Mouse (Mus musculus) ES-Bruce4 (cell line): ENCODE data around the gene Bicral. TPM values are rescaled to one million over a fixed set of nuclear protein-coding genes. Genes with fewer than 3 reads are reported as not detected.

ENCODE experiments used
- H3K27ac ChIP-seq: 2 replicates; pipeline ENCODE4 v1.5.1; 2012; ENCODE audit warnings: low read length, inconsistent platforms; ENCODE audit not compliant: insufficient read depth
- H3K27me3 ChIP-seq: 2 replicates; pipeline ENCODE4 v1.6.1; 2012; ENCODE audit warnings: mild to moderate bottlenecking, low read length, inconsistent platforms; ENCODE audit not compliant: control insufficient read depth, poor library complexity, insufficient read depth, severe bottlenecking
- H3K36me3 ChIP-seq: 2 replicates; pipeline ENCODE4 v1.6.1; 2012; ENCODE audit warnings: inconsistent platforms, mild to moderate bottlenecking, low read length, moderate library complexity; ENCODE audit not compliant: control insufficient read depth, poor library complexity, insufficient read depth, severe bottlenecking
- H3K4me1 ChIP-seq: one replicate; pipeline ENCODE4 v1.8.1; 2011; ENCODE audit warnings: low read length; ENCODE audit not compliant: control insufficient read depth, insufficient read depth
- H3K4me3 ChIP-seq: 2 replicates; pipeline ENCODE4 v1.5.1; 2011; ENCODE audit warnings: low read depth, mild to moderate bottlenecking, low read length
- H3K9ac ChIP-seq: 2 replicates; pipeline ENCODE4 v1.6.1; 2012; ENCODE audit warnings: low read depth, mild to moderate bottlenecking, inconsistent platforms; ENCODE audit not compliant: poor library complexity, severe bottlenecking
- H3K9me3 ChIP-seq: replicated peaks from 2 replicates; pipeline ENCODE4 v1.6.1; 2012; ENCODE audit warnings: mild to moderate bottlenecking, low read length, inconsistent platforms; ENCODE audit not compliant: control insufficient read depth, poor library complexity, insufficient read depth, severe bottlenecking
- CTCF ChIP-seq: IDR thresholded peaks from one replicate; pipeline ENCODE4 v1.8.1; 2011; ENCODE audit warnings: low read depth, low read length
- EP300 ChIP-seq: IDR thresholded peaks from 2 replicates; pipeline ENCODE4 v1.6.1; 2011; ENCODE audit warnings: low read depth, low read length; ENCODE audit not compliant: insufficient read depth
- POLR2A ChIP-seq: IDR thresholded peaks from one replicate; pipeline ENCODE4 v1.8.1; 2011; ENCODE audit warnings: low read length; ENCODE audit not compliant: insufficient read depth
- polyA plus RNA-seq: library from polyadenylated mRNA; stranded (reverse); fragments of >200 nt; gene quantifications from 2 replicates; pipeline ENCODE4 v1.2.4, GENCODE M21; 2011; ENCODE audit warnings: low read depth; ENCODE audit not compliant: missing spikeins, insufficient read depth, insufficient read length

Bicral gene
- polyA plus RNA-seq, 1 experiment: 24.2 TPM

DNA sequence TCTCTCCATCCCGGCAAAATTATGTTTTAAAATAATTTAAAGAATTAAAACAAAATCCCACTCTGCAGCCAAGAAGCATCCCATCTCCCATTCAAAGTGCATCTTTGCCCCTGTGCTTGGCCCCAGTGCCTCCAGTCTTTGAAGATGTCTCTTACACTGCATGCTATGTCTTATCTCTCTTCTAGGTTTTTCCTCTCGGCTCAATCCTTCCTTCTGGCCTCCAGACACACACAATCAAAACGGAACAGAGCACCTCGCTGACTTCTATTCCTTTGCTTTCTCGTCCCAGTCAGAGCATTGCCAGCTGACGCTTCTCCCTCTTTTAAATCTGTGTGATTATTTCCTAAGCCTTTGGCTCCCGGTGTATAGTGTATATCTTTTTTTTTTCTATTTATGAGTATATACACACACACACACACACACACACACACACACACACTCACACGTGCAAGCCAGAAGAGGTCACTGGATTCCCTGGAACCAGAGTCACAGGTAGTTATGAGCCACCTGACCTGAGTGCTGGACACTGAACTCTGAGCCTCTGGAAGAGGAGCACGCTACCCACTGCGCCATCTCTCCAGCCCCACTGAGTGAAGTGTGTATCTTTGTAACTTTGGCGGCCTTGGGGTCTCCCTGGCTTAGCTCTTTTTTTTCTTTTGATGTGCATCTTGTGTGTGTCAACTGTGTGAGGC is 27.1 kb upstream of the Bicral start:
- TF ChIP-seq POLR2A (no peak), EP300 (no peak), CTCF (no peak)
- Histone ChIP-seq H3K27ac (peak overlapping the region; percentile 76), H3K4me3 (no peak overlapping the region), H3K36me3 (no peaks in the 10 kb centered on the region), H3K27me3 (no peaks in the 10 kb centered on the region), H3K4me1 (peaks cover 6% of the 10 kb centered on the region), H3K9me3 (no peaks in the 10 kb centered on the region), H3K9ac (no peak overlapping the region)

- H3K27me3 ChIP-seq: no peaks in the 10 kb centered on the region
- no peaks in the 10 kb centered on the region for H3K36me3 ChIP-seq
- no peaks in the 10 kb centered on the region for H3K9me3 ChIP-seq
- H3K4me3 ChIP-seq: no peak overlapping the region
- no peak overlapping the region for H3K27ac ChIP-seq
- peaks cover 6% of the 10 kb centered on the region for H3K4me1 ChIP-seq
- no peak for TF ChIP-seq EP300
- no peak for TF ChIP-seq CTCF
- TF ChIP-seq POLR2A: no peak
- H3K9ac ChIP-seq: no peak overlapping the region
Observed at GRCm38 (mm10) chr17:46884766-46885165, 26.5 kb upstream of the Bicral start.

DNA sequence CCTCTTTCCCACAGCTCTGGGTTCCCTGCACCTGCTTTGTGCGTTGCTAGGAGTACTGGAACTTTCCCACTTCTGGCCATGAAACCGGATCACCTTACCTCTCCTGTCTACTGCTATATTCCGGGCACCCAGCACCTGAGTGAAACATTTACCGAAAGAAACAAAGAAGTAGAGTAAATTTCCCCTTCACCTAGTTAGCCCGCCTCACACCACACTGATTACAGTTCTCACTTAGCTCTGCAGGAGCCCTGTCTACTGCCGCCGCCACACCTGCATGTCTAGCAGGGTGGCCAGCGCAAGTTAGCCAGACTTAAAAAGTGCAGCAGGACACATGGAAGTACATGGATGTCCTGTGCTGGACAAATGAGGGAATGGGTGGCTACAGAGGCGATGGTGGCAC is 24.8 kb upstream of the Bicral start:
- no peak for TF ChIP-seq EP300
- no peak for TF ChIP-seq CTCF
- TF ChIP-seq POLR2A: no peak
- Histone ChIP-seq H3K27me3 (no peaks in the 10 kb centered on the region), H3K36me3 (no peaks in the 10 kb centered on the region), H3K4me1 (peaks cover 6% of the 10 kb centered on the region), H3K9ac (no peak overlapping the region), H3K27ac (no peak overlapping the region), H3K9me3 (no peaks in the 10 kb centered on the region), H3K4me3 (no peak overlapping the region)

DNA sequence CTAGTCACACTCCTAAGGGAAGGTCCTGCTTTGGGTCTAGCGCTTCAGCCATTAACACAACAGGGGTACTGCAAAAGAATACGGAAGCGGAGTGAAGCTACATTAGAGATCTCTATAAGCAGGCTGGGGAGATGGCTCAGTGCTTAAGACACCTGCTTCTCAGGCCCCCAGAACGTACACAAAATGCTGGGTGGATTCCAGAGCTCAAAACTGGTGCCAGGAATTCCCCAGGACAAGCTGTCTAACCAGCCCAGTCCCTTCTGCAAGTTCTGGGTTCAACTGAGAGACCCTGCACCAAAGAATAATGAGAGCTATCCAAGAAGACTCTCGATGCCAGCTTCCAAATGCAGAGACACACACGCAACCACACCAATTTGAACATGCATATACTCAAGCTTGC is 23.4 kb upstream of the Bicral start:
- Histone ChIP-seq H3K36me3 (no peaks in the 10 kb centered on the region), H3K4me3 (no peak overlapping the region), H3K9me3 (no peaks in the 10 kb centered on the region), H3K9ac (no peak overlapping the region), H3K27me3 (no peaks in the 10 kb centered on the region), H3K27ac (no peak overlapping the region), H3K4me1 (peaks cover 6% of the 10 kb centered on the region)
- TF ChIP-seq CTCF (no peak), EP300 (no peak), POLR2A (no peak)

GRCm38 (mm10) chr17:46880322-46880721 is 22.0 kb upstream of the Bicral start:
- Histone ChIP-seq H3K9ac (no peak overlapping the region), H3K4me3 (no peak overlapping the region), H3K4me1 (peaks cover 4% of the 10 kb centered on the region), H3K27me3 (no peaks in the 10 kb centered on the region), H3K9me3 (no peaks in the 10 kb centered on the region), H3K36me3 (no peaks in the 10 kb centered on the region), H3K27ac (no peak overlapping the region)
- TF ChIP-seq POLR2A: no peak
- TF ChIP-seq CTCF: no peak

GRCm38 (mm10) chr17:46879841-46880311 is 21.6 kb upstream of the Bicral start:
- no peaks in the 10 kb centered on the region for H3K36me3 ChIP-seq
- no peak overlapping the region for H3K27ac ChIP-seq
- no peak for TF ChIP-seq POLR2A
- no peak for TF ChIP-seq CTCF
- no peak for TF ChIP-seq EP300
- H3K9ac ChIP-seq: no peak overlapping the region
- H3K9me3 ChIP-seq: no peaks in the 10 kb centered on the region
- no peaks in the 10 kb centered on the region for H3K27me3 ChIP-seq
- H3K4me1 ChIP-seq: peaks cover 4% of the 10 kb centered on the region
- H3K4me3 ChIP-seq: no peak overlapping the region
